27 mouse cellular contexts compared by ENCODE assay signal in genomic region chr5:91985721-91986120, GRCm38 (mm10). TPM values are rescaled to one million over a fixed set of nuclear protein-coding genes. Genes with fewer than 3 reads are reported as not detected.
DNase-seq lines count a peak whose midpoint lies in the region; ATAC-seq and TF ChIP-seq lines count a peak whose summit lies in the region.
"Had no signal": no experiment of that assay in that cellular context is flagged by ENCODE, and none has a peak within 500 bp of the region (broad histone marks: within the 10 kb centered on the region; RNA-seq: fewer than 3 reads in every experiment).

No protein-coding gene starts in this region.

- H3K36me3 ChIP-seq in CH12.LX (replicated peaks in 1 of 2; ENCODE audit: control insufficient read depth in 1 of 2, insufficient read depth in 1 of 2, low read length in 1 of 2): no peaks in the 10 kb centered on the region
- H3K36me3 ChIP-seq in hindbrain, postnatal 0 days (ENCODE audit: insufficient read depth, low read length): no peaks in the 10 kb centered on the region
- H3K36me3 ChIP-seq: heart, embryonic 13.5 days; hindbrain, embryonic 13.5 days; kidney, embryonic 15.5 days; limb, embryonic 10.5 days; neural tube, embryonic 12.5 days had no signal

- no peak for TF ChIP-seq CTCF in CH12.LX (conservative IDR thresholded peaks at IDR 0.05 in 1 of 2, IDR thresholded peaks at IDR 0.05 in 1 of 2; ENCODE audit: low read depth in 2 of 2, low read length in 2 of 2)
- TF ChIP-seq CTCF in brain, embryonic 14.5 days (IDR thresholded peaks at IDR 0.05; ENCODE audit: borderline replicate concordance, extremely low read depth, insufficient read depth, insufficient read length): no peak
- no peak for TF ChIP-seq CTCF in hindbrain, postnatal 0 days (IDR thresholded peaks at IDR 0.05; ENCODE audit: low read depth)

- no peaks in the 10 kb centered on the region for H3K79me2 ChIP-seq in CH12.LX (replicated peaks; ENCODE audit: control insufficient read depth, extremely low read depth, insufficient read depth, poor library complexity, severe bottlenecking)

- TF ChIP-seq POLR2A in CH12.LX (IDR thresholded peaks at IDR 0.05; ENCODE audit: low read depth, low read length): no peak
- no peak for TF ChIP-seq POLR2A in brain, embryonic 14.5 days (IDR thresholded peaks at IDR 0.05; ENCODE audit: borderline replicate concordance, extremely low read depth, insufficient read depth, insufficient read length, poor library complexity, severe bottlenecking)

- no peak for TF ChIP-seq RAD21 in CH12.LX (IDR thresholded peaks at IDR 0.05; ENCODE audit: low read depth, low read length)

- H3K27ac ChIP-seq in CH12.LX (ENCODE audit: insufficient read depth, low read depth): no peak overlapping the region
- no peak overlapping the region for H3K27ac ChIP-seq in hindbrain, postnatal 0 days
- H3K27ac ChIP-seq: heart, embryonic 13.5 days; hindbrain, embryonic 13.5 days; kidney, embryonic 15.5 days; left cerebral cortex, adult 2 months; limb, embryonic 10.5 days; neural tube, embryonic 12.5 days had no signal

- H3K4me2 ChIP-seq in CH12.LX (ENCODE audit: insufficient read depth, low read depth, poor library complexity, severe bottlenecking): no peak overlapping the region
- H3K4me2 ChIP-seq in hindbrain, postnatal 0 days (ENCODE audit: low read depth, low read length): no peak overlapping the region
- H3K4me2 ChIP-seq: heart, embryonic 13.5 days; hindbrain, embryonic 13.5 days; kidney, embryonic 15.5 days; neural tube, embryonic 12.5 days had no signal

- H3K4me3 ChIP-seq in CH12.LX (replicated peaks in 1 of 3; ENCODE audit: low read depth in 2 of 3, low read length in 2 of 3, poor library complexity in 1 of 3): no peak overlapping the region
- H3K4me3 ChIP-seq in hindbrain, postnatal 0 days (ENCODE audit: low read length): no peak overlapping the region
- H3K4me3 ChIP-seq: heart, embryonic 13.5 days; hindbrain, embryonic 13.5 days; kidney, embryonic 15.5 days; left cerebral cortex, adult 2 months; limb, embryonic 10.5 days; neural tube, embryonic 12.5 days had no signal

- peaks cover 12 to 36% of the 10 kb centered on the region in 2 experiments; a peak in 3 of 4 replicates for H3K4me1 ChIP-seq in CH12.LX (ENCODE audit: control insufficient read depth in 1 of 2, insufficient read depth in 2 of 2)
- H3K4me1 ChIP-seq in hindbrain, postnatal 0 days (ENCODE audit: insufficient read depth, low read length): no peaks in the 10 kb centered on the region
- H3K4me1 ChIP-seq: heart, embryonic 13.5 days; hindbrain, embryonic 13.5 days; kidney, embryonic 15.5 days; limb, embryonic 10.5 days; neural tube, embryonic 12.5 days had no signal

- peaks cover 4% of the 10 kb centered on the region for H3K9me3 ChIP-seq in CH12.LX (replicated peaks; ENCODE audit: low read length)
- H3K9me3 ChIP-seq in hindbrain, postnatal 0 days (ENCODE audit: low read length): no peaks in the 10 kb centered on the region
- H3K9me3 ChIP-seq: heart, embryonic 13.5 days; hindbrain, embryonic 13.5 days; kidney, embryonic 15.5 days; limb, embryonic 10.5 days; neural tube, embryonic 12.5 days had no signal

- ATAC-seq in neutrophil, adult 5-6 weeks (ENCODE audit: extremely low read depth, insufficient number of reproducible peaks, low FRiP score, poor library complexity, severe bottlenecking): peak; percentile 60
- no peak for ATAC-seq in hindbrain, postnatal 0 days
- ATAC-seq in erythroblast, adult 5-6 weeks (replicated peaks; ENCODE audit: low FRiP score, poor library complexity, severe bottlenecking): no peak
- ATAC-seq: intestine, embryonic 16.5 days; liver, postnatal 0 days had no signal

- no peak overlapping the region for H3K9ac ChIP-seq in CH12.LX (ENCODE audit: insufficient read depth, low read depth)
- H3K9ac ChIP-seq in hindbrain, postnatal 0 days (replicated peaks; ENCODE audit: low read length): no peak overlapping the region
- H3K9ac ChIP-seq: heart, embryonic 13.5 days; hindbrain, embryonic 13.5 days; kidney, embryonic 15.5 days; liver, postnatal 0 days; neural tube, embryonic 12.5 days had no signal

- dilution Hi-C loops in CH12.LX (cut with MboI; ENCODE audit: extremely low pct_ligation_motif_present, extremely low pct_unique_long_range_greater_than_20kb, low sequenced_read_pairs): no loop called here

- TF ChIP-seq EP300 in CH12.LX (IDR thresholded peaks at IDR 0.05; ENCODE audit: low read length): no peak

- in situ Hi-C loops in CH12.LX (cut with MboI; ENCODE audit: low pct_ligation_motif_present, low pct_unique_long_range_greater_than_20kb, low sequenced_read_pairs): no loop called here

- DNase-seq in B cell, adult 2 months: peak; percentile 33 to 42
- DNase-seq in CH12.LX (ENCODE audit: extremely low read depth): peak; percentile 33
- DNase-seq in brain, embryonic 14.5 days (ENCODE audit: low read depth): peak; percentile 40
- DNase-seq in hindbrain, postnatal 0 days (ENCODE audit: low spot score): no peak
- no peak for DNase-seq in ovary, adult 18-20 months (ENCODE audit: low spot score)
- DNase-seq: cerebellum, postnatal 10 days; gastrocnemius, postnatal 14 days; heart, adult 18-20 months; kidney, postnatal 4 days; layer of hippocampus, adult 9-11 months; liver, postnatal 0 days; lung, postnatal 10 days; thymus, postnatal 25 days had no signal

- no peaks in the 10 kb centered on the region for H3K27me3 ChIP-seq in CH12.LX (replicated peaks)
- H3K27me3 ChIP-seq in hindbrain, postnatal 0 days (ENCODE audit: insufficient read depth, low read length): no peaks in the 10 kb centered on the region
- H3K27me3 ChIP-seq: heart, embryonic 13.5 days; hindbrain, embryonic 13.5 days; kidney, embryonic 15.5 days; neural tube, embryonic 12.5 days had no signal

- 56% methylated on average over 2 of the region's 2 CpGs for WGBS in hindbrain, postnatal 0 days

TF ChIP-seq in CH12.LX, 34 proteins besides CTCF, POLR2A, EP300 and RAD21:
- TF ChIP-seq TCF12 (IDR thresholded peaks at IDR 0.05; ENCODE audit: low read depth, low read length) (no peak), MYC (IDR thresholded peaks at IDR 0.05; ENCODE audit: low read depth, low read length) (no peak)

RNA-seq across cellular contexts. Expression of gene Odaph, which starts 1.6 kb away (rescaled TPM):
- total RNA-seq in CH12.LX (2012; rRNA removed): 0.25 and 0.38 TPM in 2 replicates
- 1.7 and 2.2 TPM in 2 replicates for total RNA-seq in CH12.LX (2014; rRNA removed)
- polyA plus RNA-seq in CH12.LX (2012; ENCODE audit: insufficient read length, low read depth): 1.9 and 3.3 TPM in 2 replicates
- polyA plus RNA-seq in brain, embryonic 14.5 days (2012; rRNA removed): not detected in 2 replicates
- total RNA-seq in neutrophil, adult 5-6 weeks (2017): 0.86 TPM in 1 of 2 replicates, not detected in the other
- total RNA-seq in hindbrain, postnatal 0 days (2014; rRNA removed): 1.2 TPM in 1 of 2 replicates, not detected in the other
- 0.66 and 1.1 TPM in 2 replicates for polyA plus RNA-seq in hindbrain, postnatal 0 days (2015; fragmentation: Nextera tagmentation; extraction: Ambion mirVana)
- total RNA-seq in erythroblast, adult 5-6 weeks (2015; ENCODE audit: low replicate concordance): not detected in 2 replicates
- not detected in 2 replicates for total RNA-seq in erythroblast, adult 5-6 weeks (2017; ENCODE audit: low replicate concordance)
- total RNA-seq: adrenal gland, adult 18-20 months; gastrocnemius, postnatal 14 days; heart, adult 18-20 months; heart, postnatal 25 days; left cerebral cortex, adult 2 months; liver, adult 2 months had no signal
- polyA plus RNA-seq: embryonic facial prominence, embryonic 14.5 days; heart, embryonic 13.5 days; hindbrain, embryonic 13.5 days; intestine, embryonic 16.5 days; kidney, embryonic 15.5 days; limb, embryonic 10.5 days; liver, adult 2 months; liver, postnatal 0 days; neural tube, embryonic 12.5 days had no signal

RNA-seq across cellular contexts. Expression of gene Rchy1, which starts 22.9 kb away (rescaled TPM):
- total RNA-seq in CH12.LX (2012; rRNA removed) (24.4 and 32.4 TPM in 2 replicates), CH12.LX (2014; rRNA removed) (33.1 and 34.1 TPM in 2 replicates)
- polyA plus RNA-seq in CH12.LX (2012; ENCODE audit: insufficient read length, low read depth): 24.8 and 28.2 TPM in 2 replicates
- 53.6 and 58.8 TPM in 2 replicates for polyA plus RNA-seq in brain, embryonic 14.5 days (2012; rRNA removed)
- total RNA-seq in neutrophil, adult 5-6 weeks (2017): 157 and 163 TPM in 2 replicates
- total RNA-seq in hindbrain, postnatal 0 days (2014; rRNA removed): 23.2 and 35.6 TPM in 2 replicates
- 76.6 and 81.2 TPM in 2 replicates for polyA plus RNA-seq in hindbrain, postnatal 0 days (2015; fragmentation: Nextera tagmentation; extraction: Ambion mirVana)
- 23.8 and 40.7 TPM in 2 replicates for total RNA-seq in erythroblast, adult 5-6 weeks (2015; ENCODE audit: low replicate concordance)
- 14.4 and 26.2 TPM in 2 replicates for total RNA-seq in erythroblast, adult 5-6 weeks (2017; ENCODE audit: low replicate concordance)

RNA-seq across cellular contexts. Expression of gene Cdkl2, which starts 58.0 kb away (rescaled TPM):
- total RNA-seq in CH12.LX (2012; rRNA removed): 0.50 and 0.51 TPM in 2 replicates
- 0.54 and 0.81 TPM in 2 replicates for total RNA-seq in CH12.LX (2014; rRNA removed)
- 1.0 and 1.1 TPM in 2 replicates for polyA plus RNA-seq in CH12.LX (2012; ENCODE audit: insufficient read length, low read depth)
- polyA plus RNA-seq in brain, embryonic 14.5 days (2012; rRNA removed): 2.9 and 4.4 TPM in 2 replicates
- total RNA-seq in neutrophil, adult 5-6 weeks (2017): 0.25 and 1.3 TPM in 2 replicates
- total RNA-seq in hindbrain, postnatal 0 days (2014; rRNA removed): 16.6 and 17.1 TPM in 2 replicates
- polyA plus RNA-seq in hindbrain, postnatal 0 days (2015; fragmentation: Nextera tagmentation; extraction: Ambion mirVana): 29.2 and 29.4 TPM in 2 replicates
- total RNA-seq in erythroblast, adult 5-6 weeks (2015; ENCODE audit: low replicate concordance): 0.21 TPM in 1 of 2 replicates, not detected in the other
- 0.14 and 0.68 TPM in 2 replicates for total RNA-seq in erythroblast, adult 5-6 weeks (2017; ENCODE audit: low replicate concordance)
- total RNA-seq: megakaryocyte progenitor cell, adult 5-6 weeks had no signal

Comparison
In these comparisons a context has a peak if more than half of its experiments do, and no peak if none do; other contexts are left out.
1. DNase-seq: peak in B cell, adult 2 months (2 of 2), CH12.LX (single experiment) and brain, embryonic 14.5 days (single experiment); none in hindbrain, postnatal 0 days (single experiment) and ovary, adult 18-20 months (single experiment).